Mouse (Mus musculus): ENCODE measurements around the gene Rnf214. TPM values are rescaled to one million over a fixed set of nuclear protein-coding genes. Genes with fewer than 3 reads are reported as not detected.
A peak's percentile ranks its signal among the peaks of the same experiment; 100 is the strongest.
"Not testable (repeated sequence)": the region's sequence is repeated elsewhere in the genome, so short reads cannot be mapped to it uniquely, and the experiment has no call there.

Rnf214 gene
- total RNA-seq, 4 experiments from 2014 or later = 47.5 to 69.5 (median 52.4) TPM

DNA sequence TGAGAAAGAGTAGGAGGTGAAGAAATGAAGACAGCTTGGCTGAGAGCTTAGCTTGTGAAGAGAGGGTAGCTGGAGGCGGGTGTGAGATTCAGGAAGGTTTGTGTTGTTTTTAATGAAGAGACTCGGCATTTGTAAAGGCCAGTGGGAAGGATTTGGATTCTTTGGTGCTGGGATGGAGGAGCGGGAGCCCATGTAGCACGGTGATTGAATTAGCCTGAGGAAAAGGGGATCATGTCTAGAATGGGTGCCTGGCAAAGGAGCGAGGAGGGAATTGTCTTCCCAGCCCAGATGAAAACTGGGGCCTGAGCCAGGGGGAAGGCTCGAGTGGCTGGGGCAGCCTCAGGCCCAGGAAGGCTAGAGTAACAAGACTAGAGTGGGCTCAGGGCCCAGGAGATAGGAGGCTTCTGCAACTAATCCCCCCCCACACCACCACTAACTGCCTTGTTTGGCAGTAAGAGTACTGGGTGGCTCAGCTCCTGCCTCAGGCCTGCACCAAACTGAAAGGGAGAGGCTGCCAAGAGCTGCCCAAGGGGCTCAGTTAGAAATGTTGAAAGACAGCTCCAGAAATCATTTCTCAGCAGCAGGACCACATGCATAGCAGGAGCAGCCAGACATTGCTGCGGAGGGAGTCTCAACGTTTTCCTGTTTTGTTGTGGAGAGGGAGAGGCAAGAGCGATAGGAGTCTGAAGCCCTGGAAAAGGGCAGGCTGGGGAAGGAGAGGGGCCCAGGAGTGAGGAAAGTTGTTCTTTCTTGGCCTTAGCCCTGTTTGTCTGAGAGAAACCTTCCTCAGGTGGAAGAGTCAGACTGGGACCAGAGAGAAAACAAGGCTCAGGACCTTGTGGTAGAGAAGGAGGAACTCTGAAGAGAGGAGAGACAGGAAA, 56.9 kb downstream of the Rnf214 start:
- no peak for DNase-seq

- no peak for DNase-seq
Measured at GRCm38 (mm10) chr9:45846891-45847460, 59.7 kb downstream of the Rnf214 start.

- not testable (repeated sequence) for DNase-seq
Measured at GRCm38 (mm10) chr9:45846176-45846575, 60.5 kb downstream of the Rnf214 start.

- no peak for DNase-seq
Measured at GRCm38 (mm10) chr9:45845541-45845940, 61.2 kb downstream of the Rnf214 start.

- no peak for DNase-seq
Measured at GRCm38 (mm10) chr9:45843780-45844179, 62.9 kb downstream of the Rnf214 start.

DNA sequence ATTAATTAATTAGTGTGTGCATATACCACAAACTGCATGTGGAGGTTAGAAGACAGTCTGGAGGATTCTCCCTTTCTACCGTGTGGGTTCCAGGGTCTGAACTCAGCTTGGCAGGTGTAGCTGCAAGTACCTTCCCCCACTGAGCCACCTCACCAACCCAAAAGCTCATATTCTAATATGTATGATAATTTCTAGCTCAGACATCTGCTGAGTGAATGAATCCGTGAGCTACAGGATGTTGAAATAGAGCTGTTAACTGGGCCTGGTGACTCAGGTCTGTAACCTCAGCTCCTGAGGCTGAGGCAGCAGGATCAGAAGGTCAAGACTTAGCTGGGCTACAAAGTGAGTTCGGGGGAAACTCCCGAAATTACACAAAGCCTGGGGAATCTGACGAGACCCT, 63.7 kb downstream of the Rnf214 start:
- no peak for DNase-seq

DNA sequence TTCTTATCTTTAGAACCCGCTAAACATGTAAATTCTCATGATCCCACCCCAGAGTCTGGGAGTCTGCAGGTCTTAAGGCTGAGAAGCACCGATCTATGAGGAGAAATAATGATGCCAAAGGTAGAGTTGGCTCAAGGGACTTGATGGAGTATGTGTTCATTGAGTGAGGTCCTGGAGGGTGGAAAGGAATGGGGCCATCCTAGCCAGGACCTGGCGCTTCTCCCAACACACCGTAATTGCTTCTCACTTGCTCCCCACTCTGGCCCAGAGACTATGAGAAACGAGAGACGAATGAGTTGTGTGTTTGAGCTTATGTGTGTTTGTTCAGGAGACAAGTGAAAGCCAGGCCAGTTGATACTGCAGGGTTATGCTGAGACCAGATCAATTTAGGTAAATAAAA, 65.3 kb downstream of the Rnf214 start:
- DNase-seq = no peak

GRCm38 (mm10) chr9:45840331-45840730, 66.4 kb downstream of the Rnf214 start:
- DNase-seq = no peak

DNA sequence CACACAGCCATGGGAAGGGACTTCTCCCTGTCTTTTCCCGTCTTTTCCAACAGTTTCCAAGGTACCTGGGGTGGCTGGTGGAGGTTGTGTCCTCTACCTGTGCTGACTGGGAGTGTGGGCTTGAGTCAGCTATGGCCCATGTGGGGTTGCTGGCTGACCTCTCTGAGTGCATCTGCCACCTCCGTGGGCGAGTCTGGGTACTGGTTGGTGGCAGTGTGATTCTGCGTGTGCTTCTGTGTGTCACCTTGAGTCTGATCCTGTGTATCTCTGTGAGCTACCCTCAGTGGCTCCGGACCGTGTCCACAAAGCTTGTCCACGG, 66.8 kb downstream of the Rnf214 start:
- DNase-seq = no peak

DNA sequence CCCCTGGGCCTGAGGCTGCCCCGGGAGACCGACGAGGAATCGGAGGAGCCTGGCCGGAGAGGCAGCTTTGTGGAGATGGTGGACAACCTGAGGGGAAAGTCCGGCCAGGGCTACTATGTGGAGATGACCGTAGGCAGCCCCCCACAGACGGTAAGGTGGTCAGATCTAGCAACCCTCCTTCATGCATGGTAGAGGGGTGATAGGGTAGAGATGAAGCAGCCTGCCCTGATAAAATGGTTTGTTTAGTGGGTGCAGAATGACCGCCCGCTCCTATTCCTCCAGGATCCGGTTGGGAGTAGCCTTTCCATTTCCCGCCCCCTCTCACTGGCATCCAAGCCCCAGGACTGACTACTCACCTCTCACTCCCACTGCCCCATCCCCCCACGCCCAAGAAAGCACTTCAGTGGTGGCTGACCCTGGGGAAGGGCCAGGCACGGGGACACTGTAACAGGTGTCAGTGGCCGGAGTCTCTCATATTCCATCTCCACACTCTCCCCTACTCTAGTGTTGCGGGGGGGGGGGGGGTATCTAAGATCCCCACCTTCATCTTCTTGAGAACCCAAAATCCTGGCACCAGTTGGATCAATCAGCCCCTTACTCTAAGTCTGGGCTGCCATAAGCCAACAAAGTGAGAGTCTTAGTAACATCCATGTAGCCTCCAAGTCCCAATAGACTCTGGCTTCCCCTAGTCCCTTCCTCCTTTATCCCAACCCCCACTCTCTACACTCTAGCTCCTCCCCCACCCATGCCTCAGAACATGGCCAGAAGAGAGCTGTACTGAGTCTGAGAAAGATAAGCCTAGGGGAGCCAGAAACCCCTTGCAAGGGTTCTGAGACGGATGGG, 67.4 kb downstream of the Rnf214 start:
- DNase-seq = no peak

- DNase-seq = peak; percentile 64
Measured at GRCm38 (mm10) chr9:45838434-45839138, 68.1 kb downstream of the Rnf214 start, which contains the start of gene Bace1. Gene Bace1, plus strand, starts transcription at chr9:45838580.

DNA sequence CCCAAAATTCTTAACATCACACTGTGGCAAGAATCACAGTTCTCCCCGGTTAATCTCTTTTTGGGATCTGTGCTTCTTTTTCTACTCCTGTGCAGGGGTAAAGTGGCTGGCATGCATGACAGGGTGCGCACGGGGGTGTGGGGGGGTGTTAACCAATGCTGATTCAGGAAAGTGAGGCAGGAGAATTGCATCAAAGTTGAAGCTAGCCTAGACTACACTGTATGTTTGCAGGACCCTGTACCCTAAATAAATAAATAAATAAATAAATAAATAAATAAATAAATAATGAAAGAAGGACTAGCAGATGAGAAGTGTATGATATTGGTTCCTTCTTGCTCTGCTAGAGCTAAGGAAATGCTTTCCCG, 68.7 kb downstream of the Rnf214 start:
- DNase-seq = no peak

DNA sequence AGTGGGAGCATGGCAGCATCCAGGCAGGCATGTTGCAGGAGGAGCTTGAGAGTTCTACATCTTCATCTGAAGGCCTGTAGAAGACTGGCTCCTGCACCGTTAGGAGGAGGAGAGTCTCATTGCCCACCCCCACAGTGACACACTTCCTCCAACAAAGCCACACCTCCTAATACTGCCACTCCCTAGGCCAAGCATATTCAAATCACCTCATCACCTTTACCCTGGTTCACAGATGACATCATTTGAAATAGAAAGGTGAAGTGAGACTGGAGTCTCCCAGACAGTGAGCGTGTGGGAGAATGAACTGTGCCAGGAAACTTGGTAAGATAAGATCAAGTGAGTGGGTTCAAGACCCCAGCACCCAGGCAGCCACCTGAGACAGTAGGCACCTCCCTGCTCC, 73.2 kb downstream of the Rnf214 start:
- DNase-seq = no peak

GRCm38 (mm10) chr9:45832898-45833297, 73.8 kb downstream of the Rnf214 start:
- no peak for DNase-seq

DNA sequence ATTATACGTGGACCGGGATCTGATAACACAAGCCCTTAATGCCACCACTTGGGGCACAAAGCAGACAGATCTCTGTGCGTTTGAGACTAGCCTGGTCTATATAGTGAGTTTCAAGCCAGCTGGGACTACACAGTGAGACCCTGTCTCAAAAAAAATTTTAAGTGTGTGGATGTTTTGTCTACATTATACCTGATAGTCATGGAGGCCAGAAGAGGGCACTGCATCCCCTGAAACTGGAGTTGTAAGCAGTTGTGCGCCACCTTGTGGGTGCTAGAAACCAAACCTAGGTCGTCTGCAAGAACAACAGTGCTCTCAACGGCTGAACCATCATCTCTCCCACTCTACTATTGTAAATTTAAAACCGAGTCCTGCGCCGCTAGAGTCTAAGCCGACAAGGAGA, 77.6 kb downstream of the Rnf214 start:
- peak; percentile 52 for DNase-seq

- peak; percentile 90 for DNase-seq
Measured at GRCm38 (mm10) chr9:45828291-45828963, 78.3 kb downstream of the Rnf214 start, which contains the start of gene Cep164. Gene Cep164, minus strand, starts transcription at chr9:45828691.

GRCm38 (mm10) chr9:45827663-45828290, 78.9 kb downstream of the Rnf214 start:
- no peak for DNase-seq

- no peak for DNase-seq
Measured at GRCm38 (mm10) chr9:45818406-45819011, 88.2 kb downstream of the Rnf214 start.

GRCm38 (mm10) chr9:45815525-45815924, 91.2 kb downstream of the Rnf214 start:
- DNase-seq = no peak

- no peak for DNase-seq
Measured at GRCm38 (mm10) chr9:45815113-45815512, 91.6 kb downstream of the Rnf214 start.

Data from adrenal gland, adult 8-10 months (tissue).